Mouse (Mus musculus) liver, postnatal 0 days (tissue): ENCODE results near the gene Zfp13.

Source experiments
- CTCF ChIP-seq: sonication (generic); IDR thresholded peaks from 2 replicates; pipeline ENCODE4 v1.5.1; 2016; ENCODE audit warnings: antibody characterized with exemption, low read depth
- EP300 ChIP-seq: IDR thresholded peaks from 2 replicates; pipeline ENCODE4 v1.6.1; 2016; ENCODE audit warnings: antibody characterized with exemption, low read depth, mild to moderate bottlenecking

DNA sequence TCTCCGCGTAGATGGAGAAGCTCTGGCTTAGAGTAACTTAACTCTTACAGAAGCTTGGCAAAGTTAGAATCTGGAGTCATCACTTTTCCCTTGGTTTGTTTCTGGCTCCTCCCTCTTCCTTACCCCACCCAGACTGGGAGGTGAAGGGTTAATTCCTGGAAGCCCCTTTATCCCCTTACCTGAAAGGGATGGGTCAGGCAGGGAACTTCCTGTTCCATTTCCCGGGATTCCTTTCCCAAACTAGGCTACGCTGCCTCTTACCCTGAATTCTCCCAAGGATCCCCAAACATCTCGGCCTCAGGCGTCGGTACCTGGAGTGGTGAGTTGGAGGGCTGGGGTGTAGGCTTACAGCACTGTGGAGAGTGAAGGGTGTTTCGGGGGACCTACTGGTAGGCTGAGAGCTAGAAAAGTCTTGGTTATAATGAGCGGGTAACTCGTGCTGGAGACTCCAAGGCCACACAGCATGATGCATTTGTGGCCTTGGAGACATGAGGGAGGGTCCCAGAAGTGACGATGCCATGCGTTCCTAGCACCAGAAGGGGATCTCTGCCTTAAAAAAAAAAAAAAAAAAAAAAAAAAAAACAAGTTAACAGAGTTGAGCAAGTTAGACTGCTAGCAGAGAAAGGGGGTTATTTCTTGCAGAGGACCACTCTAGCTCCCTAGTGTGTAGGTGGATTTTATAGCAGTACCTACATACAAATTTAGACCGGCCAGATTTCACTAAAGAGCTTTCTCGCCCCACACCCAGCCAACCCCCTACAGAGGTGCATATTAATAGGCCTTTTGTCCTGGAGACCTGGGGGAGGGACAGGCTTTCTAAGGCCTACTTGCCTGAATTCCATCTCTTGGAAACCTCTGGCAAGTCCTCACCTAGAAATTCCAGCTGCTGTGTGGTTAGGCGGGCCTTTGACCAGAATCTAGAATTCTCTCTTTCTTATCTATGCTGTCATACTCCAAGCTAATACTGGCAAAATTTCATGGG, 1.6 kb upstream of the Zfp13 start, which contains the start of gene Zscan10:
- TF ChIP-seq CTCF: no peak
- no peak for TF ChIP-seq EP300
